Mouse (Mus musculus): ENCODE measurements around the gene Rnase11.

Gene Rnase11

GRCm38 (mm10) chr14:51082599-51083581 lies 32.9 kb upstream of the Rnase11 start:
- no peak for DNase-seq (ENCODE audit: extremely low spot score, low read depth, low spot score)

- no peak for DNase-seq (ENCODE audit: extremely low spot score, low read depth, low spot score)
Observed at GRCm38 (mm10) chr14:51081035-51081434, 31.1 kb upstream of the Rnase11 start.

DNA sequence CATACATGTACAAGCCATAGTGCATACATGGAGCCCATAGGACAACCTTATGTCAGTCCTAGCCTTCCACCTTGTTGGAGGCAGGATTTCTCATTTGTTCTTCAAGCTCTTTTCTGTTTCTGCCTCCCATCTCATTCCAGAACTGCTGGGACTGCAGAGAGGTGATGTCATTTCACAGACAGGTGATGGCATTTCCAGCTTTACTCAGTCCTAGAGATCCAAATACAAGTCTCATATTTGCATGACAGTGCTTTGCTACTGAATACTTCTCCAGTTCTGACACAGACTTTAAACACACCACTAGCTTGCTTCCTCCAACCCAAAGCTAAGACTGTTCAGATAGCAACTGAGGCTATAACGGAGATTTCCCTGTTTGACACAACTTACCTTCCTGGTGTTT lies 29.2 kb upstream of the Rnase11 start:
- no peak for DNase-seq (ENCODE audit: extremely low spot score, low read depth, low spot score)

DNA sequence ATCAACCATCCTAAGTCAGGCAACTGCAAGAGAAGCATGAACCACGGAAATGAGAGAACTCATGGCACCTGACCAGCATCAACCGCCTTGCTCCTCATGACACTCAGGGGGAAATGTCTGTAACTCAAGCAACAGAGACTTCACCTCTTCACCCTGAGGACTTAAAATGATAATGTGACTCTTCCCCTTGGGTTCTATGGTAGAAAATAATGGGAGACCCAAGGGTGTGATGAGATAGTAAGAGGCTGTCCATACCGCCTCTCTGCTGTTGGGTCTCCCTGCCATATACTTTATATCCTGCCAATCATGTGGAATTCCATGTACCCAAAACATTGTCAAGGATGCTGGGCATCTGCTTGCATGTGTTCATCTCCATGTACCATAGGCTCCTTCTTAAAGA lies 24.4 kb upstream of the Rnase11 start, which contains the start of gene Olfr750:
Gene Olfr750 (minus strand): TSS at position 101 of the 400 bp plus-strand sequence.
- no peak for DNase-seq (ENCODE audit: extremely low spot score, low read depth, low spot score)

DNA sequence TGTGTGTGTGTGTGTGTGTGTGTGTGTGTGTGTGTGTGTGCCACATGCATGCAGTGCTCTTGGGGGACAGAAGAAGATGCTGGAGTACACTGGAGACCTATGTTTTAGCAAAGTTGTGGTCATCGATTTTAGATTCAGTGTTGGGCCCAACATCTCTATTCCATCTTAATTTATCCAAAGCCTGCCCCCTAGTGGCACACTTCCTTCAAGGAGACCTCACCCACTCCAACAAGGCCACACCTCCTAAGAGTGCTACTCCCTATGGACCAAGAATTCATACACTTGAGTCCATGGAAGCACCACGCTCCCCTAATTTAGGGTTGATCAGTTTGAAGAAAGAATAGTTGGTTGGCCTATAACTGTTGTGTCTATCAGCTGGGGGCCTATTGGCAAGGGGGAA lies 19.7 kb upstream of the Rnase11 start:
- DNase-seq (ENCODE audit: extremely low spot score, low read depth, low spot score), result no peak

- no peak for DNase-seq (ENCODE audit: extremely low spot score, low read depth, low spot score)
Observed at GRCm38 (mm10) chr14:51068956-51069355, 19.0 kb upstream of the Rnase11 start.

- DNase-seq (ENCODE audit: extremely low spot score, low read depth, low spot score), result no peak
Observed at GRCm38 (mm10) chr14:51060761-51061160, 10.8 kb upstream of the Rnase11 start.

DNA sequence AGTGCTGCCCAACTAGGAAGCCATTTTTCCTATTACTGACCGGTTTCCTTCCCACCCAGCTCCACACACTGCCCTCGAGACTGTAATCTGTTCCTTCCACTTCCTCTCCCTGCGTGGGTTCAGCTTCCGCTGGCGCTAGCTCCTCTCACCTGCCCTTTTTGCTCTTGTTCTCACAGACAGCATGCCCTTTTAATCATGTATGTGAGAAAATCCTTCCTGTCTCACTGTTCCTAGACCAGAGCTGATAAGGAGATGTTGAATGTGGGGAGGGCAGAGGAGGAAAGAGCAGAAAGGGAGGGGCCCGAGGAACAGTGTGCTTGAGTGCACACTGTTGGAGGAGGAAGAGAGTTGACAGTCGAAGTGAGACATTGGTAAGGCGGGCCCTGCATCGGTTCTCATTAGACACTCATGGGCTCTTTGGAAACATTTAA lies 7.5 kb upstream of the Rnase11 start, which contains the start of gene Rnase12:
Gene Rnase12 (minus strand): TSS at position 261 of the 431 bp plus-strand sequence.
- DNase-seq (ENCODE audit: extremely low spot score, low read depth, low spot score), result no peak

DNA sequence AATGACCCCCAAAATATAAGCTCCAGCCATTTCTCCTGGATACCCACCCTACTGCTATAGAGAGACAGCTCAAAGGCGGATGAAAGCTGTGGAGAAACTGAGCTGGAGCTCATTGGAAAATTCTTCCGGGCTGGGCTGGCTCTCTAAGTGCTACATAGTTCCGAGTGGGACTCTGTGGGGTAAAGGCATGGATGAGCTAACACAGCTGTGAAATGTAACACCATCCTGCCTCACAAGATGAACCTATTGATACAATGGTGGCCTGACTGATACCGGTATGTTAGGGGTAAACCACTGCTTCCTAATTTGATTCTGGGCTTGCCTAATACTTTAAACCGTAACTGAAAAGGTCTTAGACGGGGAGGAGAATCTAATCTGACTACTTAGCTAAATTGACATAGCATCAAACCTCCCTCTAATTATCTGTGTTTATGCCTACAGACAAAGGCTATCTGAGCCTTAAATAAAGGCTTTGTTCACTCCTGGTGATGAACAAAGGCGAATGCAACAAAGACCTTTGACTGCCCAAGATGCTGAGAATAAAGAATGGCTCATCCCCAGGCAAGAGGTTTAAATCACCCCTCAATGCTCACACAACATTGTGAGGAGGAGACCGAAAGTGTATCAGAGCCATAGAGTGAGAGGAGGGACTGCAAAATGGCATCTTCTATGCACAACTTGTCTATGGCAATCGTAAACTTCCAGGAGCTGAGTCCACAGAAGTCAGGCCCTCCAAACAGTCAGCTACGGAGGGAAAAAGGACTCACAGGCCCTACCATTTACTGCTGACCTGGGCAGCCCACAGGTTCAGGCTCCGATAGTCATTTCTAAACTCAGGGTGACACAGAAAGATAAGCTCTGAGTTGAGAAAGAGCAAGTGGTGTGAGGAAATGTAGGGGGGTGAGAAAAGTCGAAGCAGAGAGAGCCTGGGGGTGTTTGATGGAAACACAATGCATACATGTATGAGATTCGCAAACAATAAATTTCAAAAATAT lies 4.6 kb upstream of the Rnase11 start:
- DNase-seq (ENCODE audit: extremely low spot score, low read depth, low spot score), result no peak

DNA sequence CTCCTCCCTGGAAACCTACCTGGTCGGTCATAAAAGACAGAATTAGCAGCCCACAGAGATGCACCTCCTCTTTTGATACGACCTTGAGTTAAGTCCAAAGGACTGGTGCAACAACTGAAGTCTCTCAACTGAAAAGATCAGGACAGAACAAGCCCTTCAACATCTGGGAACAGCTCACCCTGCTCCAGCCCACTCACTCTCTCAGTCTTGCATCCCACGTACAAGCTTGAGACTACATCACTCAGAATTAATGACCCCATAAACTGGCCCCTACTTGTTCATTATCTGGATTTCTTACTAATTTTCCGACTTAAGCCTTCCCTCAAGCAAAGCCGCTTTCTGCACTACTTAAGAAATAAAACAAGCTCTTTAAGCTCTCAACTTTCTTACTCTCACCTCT lies 3.2 kb upstream of the Rnase11 start:
- DNase-seq (ENCODE audit: extremely low spot score, low read depth, low spot score), result no peak

DNA sequence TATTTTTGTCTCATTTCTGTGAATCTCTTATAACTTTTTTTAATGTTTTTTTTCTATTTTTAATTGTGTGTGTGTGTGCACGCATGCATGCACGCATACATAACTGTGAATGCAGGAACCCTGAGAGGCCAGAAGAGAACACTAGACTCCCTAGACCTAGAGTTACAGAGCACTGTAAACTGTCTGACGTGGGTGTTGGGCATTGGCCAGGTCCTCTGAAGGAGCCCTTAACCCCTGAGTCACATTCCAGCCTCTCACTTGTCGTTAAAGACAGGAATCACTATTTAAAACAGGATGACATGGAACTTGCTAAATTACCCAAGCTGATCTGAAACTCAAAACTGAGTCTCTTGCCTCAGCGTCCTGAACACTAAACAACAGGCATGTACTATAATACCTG lies 2.0 kb upstream of the Rnase11 start:
- DNase-seq (ENCODE audit: extremely low spot score, low read depth, low spot score), result no peak

DNA sequence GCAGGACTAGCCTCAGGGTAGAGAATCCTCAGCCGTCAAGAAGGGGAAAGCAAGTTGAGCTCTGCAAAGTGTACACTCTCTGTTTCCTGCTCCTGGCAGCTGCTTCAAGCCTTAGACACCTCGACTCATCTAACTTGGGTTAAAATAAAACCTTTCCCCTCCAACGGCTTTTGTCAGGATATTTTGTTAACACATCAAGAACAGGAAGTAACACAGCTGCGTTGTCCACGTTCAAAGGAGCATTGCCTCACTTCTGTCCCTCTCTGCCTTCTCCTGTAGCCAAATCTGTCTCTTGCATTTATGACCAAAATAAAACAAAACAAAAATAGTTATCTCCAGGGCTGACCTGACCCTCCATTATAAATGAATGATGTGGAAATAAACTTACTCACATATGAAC lies 2.1 kb downstream of the Rnase11 start:
- DNase-seq (ENCODE audit: extremely low spot score, low read depth, low spot score), result no peak

DNA sequence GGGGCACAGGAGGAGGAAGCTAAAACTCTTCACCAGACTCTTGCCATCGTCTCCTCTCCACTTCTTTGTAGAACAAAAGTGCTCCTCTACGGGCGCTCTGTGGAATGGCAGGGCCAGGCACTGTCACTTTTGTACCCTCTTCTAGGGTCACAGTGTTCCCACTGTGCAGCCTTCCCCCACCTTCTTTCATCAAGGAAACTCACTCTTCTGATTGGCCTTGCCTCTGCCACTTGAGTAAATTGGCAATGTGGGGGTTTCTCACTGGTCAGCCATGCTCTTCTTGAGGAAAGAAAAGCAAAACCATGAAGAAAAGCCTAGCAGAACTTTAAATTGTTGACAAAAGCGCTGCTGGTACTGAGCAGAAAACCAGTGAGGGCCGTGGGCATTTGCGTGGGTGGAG lies 8.2 kb downstream of the Rnase11 start, which contains the start of gene Rnase9:
Gene Rnase9 (minus strand): TSS at position 101 of the 400 bp plus-strand sequence.
- DNase-seq (ENCODE audit: extremely low spot score, low read depth, low spot score), result no peak

- DNase-seq (ENCODE audit: extremely low spot score, low read depth, low spot score), result no peak
Observed at GRCm38 (mm10) chr14:51036214-51036613, 13.7 kb downstream of the Rnase11 start.

- no peak for DNase-seq (ENCODE audit: extremely low spot score, low read depth, low spot score)
Observed at GRCm38 (mm10) chr14:51035206-51035605, 14.8 kb downstream of the Rnase11 start.

DNA sequence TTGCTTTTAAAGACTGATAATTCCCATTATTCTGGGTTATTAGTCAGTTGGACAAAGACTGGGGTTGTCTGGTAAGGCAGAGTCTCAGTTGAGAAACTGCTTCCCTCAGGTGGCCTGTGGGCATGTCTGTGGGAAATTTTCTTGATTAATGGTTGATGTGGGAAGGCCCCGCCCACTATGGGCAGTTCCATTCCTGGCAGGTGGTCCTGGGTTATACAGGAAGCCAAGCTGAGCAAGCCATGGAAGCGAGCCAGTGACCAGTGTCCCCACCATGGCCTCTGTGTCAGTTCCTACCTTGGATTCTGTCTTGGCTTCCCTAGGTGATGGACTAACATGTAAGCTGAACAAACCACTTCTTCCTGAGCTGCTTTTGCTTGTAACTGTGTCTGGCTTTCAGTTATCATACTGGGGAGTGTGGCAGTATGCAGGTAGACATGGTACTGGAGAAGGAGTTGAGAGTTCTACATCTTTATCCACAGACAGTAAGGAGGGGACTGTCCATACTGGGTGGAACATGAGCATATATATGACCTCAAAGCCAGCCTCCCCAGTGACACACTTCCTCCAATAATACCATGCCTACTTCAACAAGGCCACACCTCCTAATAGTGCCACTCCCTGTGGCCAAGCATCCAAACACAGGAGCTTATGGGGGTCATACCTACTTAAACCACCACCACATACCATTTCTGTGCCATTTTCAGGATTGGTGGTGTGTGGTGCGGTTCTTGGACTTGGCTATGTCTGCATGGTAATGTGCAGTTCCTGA lies 22.4 kb downstream of the Rnase11 start:
- DNase-seq (ENCODE audit: extremely low spot score, low read depth, low spot score), result no peak

GRCm38 (mm10) chr14:51026391-51027133 lies 23.4 kb downstream of the Rnase11 start:
- DNase-seq (ENCODE audit: extremely low spot score, low read depth, low spot score), result peak; percentile 61

DNA sequence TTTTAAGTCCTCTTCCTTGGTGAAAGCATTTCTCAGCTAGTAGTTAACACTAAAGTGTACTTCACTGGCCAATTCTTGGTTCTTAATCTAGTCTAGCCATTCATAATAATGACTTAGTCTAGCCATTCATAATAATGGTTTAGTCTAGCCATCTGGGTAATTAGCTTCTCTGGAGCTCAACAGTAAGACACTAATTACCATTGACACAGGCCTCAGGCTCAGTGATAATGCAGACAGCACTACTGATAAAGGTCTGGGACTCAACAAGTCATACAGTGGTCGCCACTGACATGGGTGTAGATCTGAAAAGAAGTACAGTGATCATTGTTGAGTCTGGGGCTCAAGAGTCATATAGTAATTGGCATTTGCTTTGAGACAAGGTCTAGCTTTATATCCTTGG lies 25.1 kb downstream of the Rnase11 start:
- DNase-seq (ENCODE audit: extremely low spot score, low read depth, low spot score), result no peak

- no peak for DNase-seq (ENCODE audit: extremely low spot score, low read depth, low spot score)
Observed at GRCm38 (mm10) chr14:51023457-51023856, 26.5 kb downstream of the Rnase11 start.

- DNase-seq (ENCODE audit: extremely low spot score, low read depth, low spot score), result no peak
Observed at GRCm38 (mm10) chr14:51017256-51017655, 32.7 kb downstream of the Rnase11 start.
